Mouse (Mus musculus) retina, adult 2 months (tissue): Measurements from ENCODE around the gene Enpep.

Experiments used
- DNase-seq: peaks from one replicate; pipeline ENCODE4 v3.0.0-alpha.2; 2012; ENCODE audit warnings: low read depth, low spot score

Gene Enpep

GRCm38 (mm10) chr3:129332586-129332985, at the start of gene Enpep:
TSS of gene Enpep (minus strand) at chr3:129332720.
- DNase-seq, result no peak

GRCm38 (mm10) chr3:129379109-129379508, 46.6 kb upstream of the Enpep start:
- DNase-seq, result no peak

GRCm38 (mm10) chr3:129375087-129375486, 42.6 kb upstream of the Enpep start:
- DNase-seq, result no peak

DNA sequence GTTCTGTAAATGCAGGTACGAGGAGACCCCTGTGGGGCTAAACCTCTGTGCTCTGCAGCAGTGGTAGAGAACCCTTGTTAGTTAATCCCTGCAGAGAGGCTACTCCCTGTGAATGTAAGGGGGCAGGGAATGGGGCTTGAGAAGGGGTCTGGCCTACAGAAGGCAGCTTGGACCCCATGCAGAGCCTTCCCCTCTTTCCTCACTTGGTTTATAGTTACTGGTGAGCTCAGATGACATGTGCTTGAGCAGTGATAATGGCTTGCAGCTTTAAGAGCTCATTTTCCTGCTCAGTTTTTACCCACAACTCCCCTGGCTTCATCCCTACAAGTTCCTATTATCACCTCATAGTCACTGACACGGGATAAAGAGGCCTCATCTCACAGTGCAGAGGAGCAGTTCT, 40.6 kb upstream of the Enpep start:
- DNase-seq, result no peak

GRCm38 (mm10) chr3:129369491-129369890, 37.0 kb upstream of the Enpep start:
- DNase-seq, result no peak

GRCm38 (mm10) chr3:129365919-129366318, 33.4 kb upstream of the Enpep start:
- no peak for DNase-seq

GRCm38 (mm10) chr3:129364818-129365390, 32.4 kb upstream of the Enpep start:
- DNase-seq, result no peak

DNA sequence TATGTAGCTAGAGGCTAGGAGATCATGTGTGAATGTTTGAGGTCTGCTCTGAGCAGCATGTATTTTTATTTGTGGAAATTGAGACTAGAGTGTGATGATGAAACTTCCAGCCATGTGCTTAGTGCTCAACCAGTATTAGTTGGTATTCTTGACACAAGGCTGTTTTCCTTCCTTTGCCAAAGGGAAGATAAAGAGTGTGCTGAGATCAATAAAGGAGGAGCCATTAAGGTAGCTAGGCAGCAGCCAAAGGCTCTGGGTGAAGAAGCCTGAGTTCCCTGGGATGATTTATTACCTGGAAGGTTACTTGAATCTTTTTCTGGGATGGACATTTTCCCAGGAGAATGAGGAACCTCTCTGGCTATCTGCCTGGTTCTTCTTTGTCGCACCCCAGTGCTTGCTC, 30.9 kb upstream of the Enpep start:
- DNase-seq, result no peak

DNA sequence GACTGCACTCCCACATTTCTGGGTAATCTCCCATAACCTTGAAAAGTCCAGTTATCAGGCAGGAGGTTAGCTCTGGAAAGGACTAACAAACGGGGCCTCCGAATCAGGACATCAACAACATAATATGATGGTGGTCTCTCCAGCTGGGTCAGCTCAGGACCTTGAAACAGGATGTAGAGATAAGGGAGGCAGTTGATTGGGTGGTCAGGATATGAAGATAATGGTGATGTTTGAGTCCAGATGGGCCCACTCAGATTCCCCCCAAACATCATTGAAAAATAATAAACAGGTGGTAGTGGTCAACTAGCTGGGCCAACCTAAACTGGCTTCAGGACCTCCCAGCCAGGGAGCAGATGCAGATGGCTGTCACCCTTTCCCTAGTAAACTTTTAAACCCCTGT, 25.6 kb upstream of the Enpep start:
- no peak for DNase-seq

DNA sequence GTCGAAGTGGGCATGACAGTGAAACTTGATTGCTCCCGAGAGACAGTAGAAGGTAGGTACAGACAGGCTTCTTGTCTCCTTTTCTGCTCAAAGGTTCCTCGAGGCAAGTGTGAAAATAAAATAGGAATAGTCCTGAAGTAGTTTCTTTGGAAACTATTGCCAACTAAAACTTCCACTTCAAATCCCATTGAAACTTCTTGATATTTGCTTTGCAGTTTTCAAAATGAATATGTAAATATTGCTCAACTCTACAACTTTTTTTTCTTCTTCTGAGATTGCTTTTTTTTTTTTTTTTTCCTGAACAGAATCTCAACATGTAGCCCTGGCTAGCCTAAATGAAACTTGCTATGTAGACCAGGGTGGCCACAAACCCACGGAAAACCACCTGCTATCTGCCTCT, 21.4 kb upstream of the Enpep start:
- DNase-seq, result no peak

GRCm38 (mm10) chr3:129351320-129351877, 18.9 kb upstream of the Enpep start:
- no peak for DNase-seq

- DNase-seq, result no peak
Observed at GRCm38 (mm10) chr3:129347277-129347676, 14.8 kb upstream of the Enpep start.

DNA sequence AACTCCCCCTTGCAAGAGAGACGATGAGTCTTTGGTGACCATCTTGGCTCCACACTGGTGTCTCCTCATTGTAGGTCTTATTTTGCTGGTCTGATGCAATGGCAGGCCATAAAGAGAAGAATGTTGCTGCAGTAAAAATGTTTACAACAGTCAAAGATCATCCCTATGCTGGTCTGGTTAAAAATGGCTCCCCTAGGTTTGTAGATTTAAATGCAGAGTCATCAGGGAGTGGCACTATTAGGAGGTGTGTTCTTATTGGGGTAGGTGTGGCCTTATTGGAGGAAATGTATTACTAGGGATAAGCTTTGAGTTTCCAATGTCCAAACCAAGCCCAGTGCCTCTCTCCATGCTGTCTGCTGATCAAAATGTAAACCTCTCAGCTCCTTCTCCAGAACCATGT, 10.2 kb upstream of the Enpep start:
- DNase-seq, result no peak

DNA sequence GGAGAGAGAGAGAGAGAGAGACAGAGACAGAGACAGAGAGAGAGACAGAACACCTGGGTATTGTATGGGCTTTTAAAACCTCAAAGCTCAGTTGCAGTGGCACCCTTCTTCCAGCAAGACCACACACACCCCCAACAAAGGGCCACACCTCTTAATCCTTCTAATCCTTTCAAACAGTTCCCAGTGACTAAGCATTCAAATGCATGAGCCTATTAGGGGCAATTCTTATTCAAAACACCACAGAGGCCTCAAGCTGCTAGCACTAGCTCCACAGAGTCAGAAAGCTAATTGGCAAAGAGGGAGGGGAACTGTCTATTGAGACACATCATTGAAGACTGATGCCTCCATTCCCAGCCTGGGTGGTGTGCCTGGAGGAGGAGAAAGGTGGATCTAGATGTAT, 8.5 kb upstream of the Enpep start:
- DNase-seq, result no peak

DNA sequence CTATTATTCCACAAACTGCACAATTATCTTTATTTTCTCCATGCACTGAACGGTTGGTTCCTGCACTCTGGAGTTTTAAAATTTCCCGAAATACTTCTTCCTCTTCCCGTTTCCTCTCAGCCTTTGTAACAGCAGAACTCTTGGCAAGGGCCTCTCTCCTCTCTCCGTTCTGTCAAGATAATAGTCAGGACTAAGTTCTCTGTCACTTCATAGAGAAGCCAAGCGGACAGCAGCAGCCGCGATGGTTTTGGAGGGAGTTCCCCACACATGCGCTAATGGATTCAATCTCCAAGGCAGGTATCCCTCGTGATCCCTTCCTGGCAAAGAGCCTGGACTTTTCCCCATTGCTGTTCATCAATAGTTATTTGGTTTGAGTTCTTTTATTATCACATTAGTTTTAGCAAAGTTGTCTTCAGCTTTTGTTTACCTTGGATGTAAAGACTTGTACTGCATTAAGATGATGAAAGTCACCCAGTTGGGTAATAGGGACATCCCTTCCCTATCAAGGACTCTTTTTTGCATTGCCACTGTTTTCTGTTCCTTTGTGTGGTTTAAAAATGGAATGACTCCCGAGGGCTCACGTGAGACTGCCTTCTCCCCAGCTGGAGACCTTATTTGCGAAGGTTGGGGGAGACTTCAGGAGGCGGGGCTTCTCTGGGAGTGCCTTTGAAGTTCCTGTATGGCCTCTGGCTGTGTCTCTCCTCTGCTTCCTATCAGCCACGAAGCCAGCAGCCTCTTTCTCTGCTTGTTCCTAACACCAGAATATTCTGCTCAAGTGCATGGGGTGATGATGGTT, 6.0 kb upstream of the Enpep start:
- no peak for DNase-seq

DNA sequence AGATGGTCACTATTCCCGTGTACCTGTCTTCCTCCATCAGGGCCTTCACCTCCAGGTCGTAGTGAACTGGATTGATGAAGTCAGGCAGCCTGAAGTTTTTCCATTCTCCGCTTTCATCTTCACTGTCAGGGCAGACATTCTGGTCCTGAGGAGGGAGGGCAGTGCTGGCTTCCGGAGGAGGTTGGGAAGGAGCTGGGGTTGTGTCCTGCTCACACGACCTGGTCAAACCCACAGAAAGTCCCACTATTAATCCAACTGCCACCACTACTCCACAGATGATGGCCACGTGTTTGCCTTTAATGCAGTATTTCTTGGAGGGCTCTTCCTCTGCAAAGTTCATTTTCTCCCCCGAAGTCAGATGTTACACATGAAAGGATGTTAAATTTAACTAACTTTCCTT, 378 bp downstream of the Enpep start:
- DNase-seq, result no peak

GRCm38 (mm10) chr3:129331427-129331826, 1.1 kb downstream of the Enpep start:
- DNase-seq, result no peak

DNA sequence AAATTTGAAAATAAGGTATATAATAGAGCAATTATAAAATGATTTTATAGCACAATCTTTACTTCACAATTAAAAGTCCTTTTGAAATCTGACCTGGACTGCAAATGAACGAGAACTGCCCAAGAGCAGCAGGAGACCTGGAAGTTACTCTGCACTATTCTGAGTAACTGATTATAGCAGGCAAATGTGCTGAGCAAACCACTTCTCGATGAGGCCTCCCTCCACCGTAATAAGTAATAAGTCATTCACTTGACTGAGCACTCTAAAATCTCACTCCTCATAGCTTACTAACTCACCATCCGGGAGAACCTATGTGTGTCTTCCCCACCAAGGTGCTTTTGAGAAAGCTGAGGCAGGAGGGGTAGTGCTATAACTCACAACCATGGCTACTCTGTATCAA, 4.5 kb downstream of the Enpep start:
- no peak for DNase-seq

DNA sequence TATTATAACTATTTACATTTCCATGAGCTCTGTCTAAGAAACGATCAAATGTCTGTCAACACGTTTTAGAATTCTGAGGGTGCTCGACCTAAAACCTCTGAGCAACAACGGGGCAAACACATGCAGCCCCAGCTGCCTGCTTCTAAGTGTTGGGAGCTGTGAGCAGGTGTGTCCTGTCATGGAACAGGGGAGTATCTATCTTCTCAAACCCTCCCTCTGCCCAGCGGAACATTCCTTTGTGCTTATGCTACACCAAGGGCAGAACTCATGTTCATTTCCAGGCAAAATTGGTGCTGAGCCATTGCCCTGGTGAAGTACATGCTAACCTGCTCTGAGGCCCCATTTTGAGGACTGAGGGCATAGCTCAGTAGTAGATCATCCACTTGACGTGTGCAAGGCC, 10.9 kb downstream of the Enpep start:
- DNase-seq, result no peak

DNA sequence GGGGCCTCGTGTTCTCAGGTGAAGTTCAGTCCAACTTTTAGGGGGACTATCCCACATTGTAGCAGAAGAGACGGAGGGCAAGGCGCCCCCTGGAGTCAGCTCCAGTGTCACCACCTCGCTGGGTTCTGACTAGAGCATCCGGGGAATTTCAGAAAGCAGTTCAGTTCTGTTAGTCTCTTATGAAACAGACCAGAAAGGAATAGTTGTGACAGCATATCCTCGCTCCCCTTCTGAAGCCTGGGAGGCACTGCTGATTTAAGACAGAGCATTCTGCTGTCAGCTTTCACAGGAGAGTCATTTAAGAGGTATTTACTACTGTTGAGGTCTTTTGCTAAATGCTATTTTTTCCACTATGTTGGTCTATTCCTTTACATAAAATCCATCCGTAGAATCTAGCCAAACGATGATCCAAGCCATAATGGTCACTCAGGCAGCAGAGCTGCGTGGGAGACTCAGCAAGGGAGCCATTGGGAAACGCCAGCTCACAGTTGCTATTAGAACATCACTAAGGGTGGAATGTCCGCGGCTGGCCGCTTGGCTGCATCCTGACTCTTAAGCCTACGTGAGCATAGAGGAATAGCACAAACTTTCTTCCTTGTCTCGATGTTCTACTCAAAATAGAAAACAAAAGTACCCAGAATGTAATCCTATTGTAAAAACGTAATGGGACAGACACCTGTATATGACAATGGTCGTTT, 15.3 kb downstream of the Enpep start:
- no peak for DNase-seq

DNA sequence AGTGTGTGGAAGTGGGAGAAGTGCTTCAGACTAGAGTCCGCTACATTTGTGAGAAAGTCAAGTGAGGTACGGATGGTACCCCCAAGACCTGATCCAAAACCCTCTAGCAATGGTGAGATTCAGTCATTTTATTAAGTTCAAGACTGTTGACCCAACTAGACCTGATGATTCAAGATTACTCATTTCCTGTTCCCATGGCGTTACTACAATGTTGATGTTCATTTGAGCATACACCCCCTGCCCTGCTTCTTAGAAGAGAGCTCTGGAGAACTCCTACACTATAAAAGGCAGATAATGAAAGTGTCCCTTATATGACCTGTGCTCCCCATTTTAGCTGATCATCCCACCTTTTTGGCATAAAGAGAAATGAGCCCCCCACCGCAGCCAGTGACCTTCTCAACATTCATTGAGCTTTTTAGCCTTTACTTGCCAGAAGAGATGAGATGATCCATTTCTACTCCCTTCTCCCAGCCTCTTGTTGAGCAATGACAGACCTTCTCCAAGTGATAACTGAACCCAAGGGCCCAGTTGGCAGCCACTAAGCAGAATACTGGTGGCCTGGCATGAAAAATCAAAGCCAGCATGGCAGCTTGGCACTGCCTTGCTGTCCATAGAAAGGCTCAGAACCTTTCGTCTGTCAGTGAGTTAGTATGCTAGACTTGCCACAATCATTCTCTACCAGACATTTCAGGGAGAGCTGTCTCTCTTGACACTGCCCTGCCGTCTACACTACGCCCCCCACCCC, 18.7 kb downstream of the Enpep start:
- DNase-seq, result no peak

DNA sequence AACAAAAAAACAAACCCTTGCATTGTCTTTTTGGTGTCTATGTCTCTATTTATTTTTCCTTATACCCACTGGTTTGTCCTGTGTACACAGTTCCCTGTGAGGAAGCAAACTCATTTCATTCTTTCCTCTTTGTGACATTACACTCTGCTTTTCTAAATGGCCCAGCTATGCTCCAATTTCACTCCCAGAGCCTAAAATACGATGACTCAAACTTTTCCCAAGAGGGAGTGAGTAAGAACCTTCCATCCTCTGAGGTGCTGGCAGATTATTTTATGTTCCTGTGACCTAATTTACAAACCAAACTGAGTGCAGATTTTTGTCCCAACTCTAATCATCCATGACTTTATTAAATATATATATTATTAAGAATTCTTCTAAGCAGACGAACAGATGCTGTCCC, 19.3 kb downstream of the Enpep start:
- no peak for DNase-seq
